Comparison of ENCODE assay signal across 39 mouse cellular contexts in the genomic region with DNA sequence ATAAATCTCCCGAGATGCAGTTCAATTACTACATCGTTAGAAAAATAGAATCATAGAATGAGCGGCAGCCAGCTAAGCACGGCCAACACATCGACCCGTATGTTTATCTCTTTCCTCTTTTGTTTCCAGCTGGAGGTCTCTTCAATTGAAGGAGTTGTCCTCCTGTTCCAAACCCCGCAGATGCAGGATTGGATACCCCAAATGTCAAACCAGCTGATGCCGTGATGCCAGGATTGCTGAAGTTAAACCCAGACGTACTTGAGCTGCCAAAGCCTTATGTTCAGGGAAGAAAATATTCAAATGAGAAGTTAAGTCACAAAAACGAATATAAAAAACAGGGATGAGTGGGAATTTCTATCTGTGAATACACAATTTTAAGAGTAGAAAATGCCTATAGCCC. TPM values are rescaled to one million over a fixed set of nuclear protein-coding genes. Genes with fewer than 3 reads are reported as not detected.
DNase-seq lines count a peak whose midpoint lies in the region; ATAC-seq and TF ChIP-seq lines count a peak whose summit lies in the region.
"Had no signal": no experiment of that assay in that cellular context is flagged by ENCODE, and none has a peak within 500 bp of the region (broad histone marks: within the 10 kb centered on the region; RNA-seq: fewer than 3 reads in every experiment).

No protein-coding gene starts in this region.

- peak; percentile 60 for DNase-seq in forebrain, embryonic 14.5 days (ENCODE audit: low spot score)
- peak; percentile 43 for DNase-seq in brain, adult 2 months (ENCODE audit: low read depth, low spot score)
- peak; percentile 68 to 73 for DNase-seq in layer of hippocampus, adult 2 months (ENCODE audit: low spot score in 2 of 2)
- peak; percentile 46 to 83 for DNase-seq in layer of hippocampus, postnatal 14 days (ENCODE audit: low spot score in 2 of 2)
- DNase-seq in cerebellum, adult 11-12 months: no peak
- no peak for DNase-seq in thymus, postnatal 10 days (ENCODE audit: low spot score in 2 of 2)
- DNase-seq: adrenal gland, adult 2 months; cerebellum, adult 18-20 months; cerebellum, postnatal 10 days; gastrocnemius, postnatal 14 days; heart, postnatal 4 days; kidney, postnatal 14 days; liver; lung, embryonic 14.5 days; lung, postnatal 14 days; right cerebral cortex, adult 18-20 months had no signal

- H3K4me1 ChIP-seq in forebrain, embryonic 14.5 days (ENCODE audit: control insufficient read depth, insufficient read depth, low read length): no peaks in the 10 kb centered on the region
- H3K4me1 ChIP-seq in forebrain, embryonic 12.5 days: no peaks in the 10 kb centered on the region
- 0 out of 2 replicates have a peak, but pooled peaks cover 3% of the 10 kb centered on the region for H3K4me1 ChIP-seq in intestine, embryonic 15.5 days (replicated peaks)
- H3K4me1 ChIP-seq: hindbrain, embryonic 13.5 days; liver, embryonic 15.5 days; midbrain, embryonic 10.5 days had no signal

- H3K9me3 ChIP-seq in forebrain, embryonic 14.5 days (replicated peaks; ENCODE audit: control insufficient read depth, low read length): no peaks in the 10 kb centered on the region
- H3K9me3 ChIP-seq in forebrain, embryonic 12.5 days: no peaks in the 10 kb centered on the region
- no peaks in the 10 kb centered on the region for H3K9me3 ChIP-seq in intestine, embryonic 15.5 days
- H3K9me3 ChIP-seq: hindbrain, embryonic 13.5 days; liver, embryonic 15.5 days; midbrain, embryonic 10.5 days had no signal

- 79% methylated on average over 10 of the region's 10 CpGs for WGBS in forebrain, embryonic 14.5 days
- 89% methylated on average over 10 of the region's 10 CpGs for WGBS in forebrain, embryonic 12.5 days
- 91% methylated on average over 10 of the region's 10 CpGs for WGBS in intestine, embryonic 15.5 days

- H3K4me2 ChIP-seq in forebrain, embryonic 14.5 days (ENCODE audit: low read length): no peak overlapping the region
- no peak overlapping the region for H3K4me2 ChIP-seq in forebrain, embryonic 12.5 days
- no peak overlapping the region for H3K4me2 ChIP-seq in intestine, embryonic 15.5 days (replicated peaks)
- H3K4me2 ChIP-seq: heart, embryonic 11.5 days; hindbrain, embryonic 13.5 days; liver, embryonic 15.5 days; lung, embryonic 14.5 days had no signal

- no peak overlapping the region for H3K27ac ChIP-seq in forebrain, embryonic 14.5 days (ENCODE audit: low read depth, low read length)
- H3K27ac ChIP-seq in forebrain, embryonic 12.5 days: no peak overlapping the region
- no peak overlapping the region for H3K27ac ChIP-seq in layer of hippocampus, adult 2 months
- no peak overlapping the region for H3K27ac ChIP-seq in intestine, embryonic 15.5 days
- H3K27ac ChIP-seq: hindbrain, embryonic 13.5 days; liver, embryonic 15.5 days; midbrain, embryonic 10.5 days had no signal

- no peak overlapping the region for H3K9ac ChIP-seq in forebrain, embryonic 14.5 days (ENCODE audit: low read length)
- H3K9ac ChIP-seq in forebrain, embryonic 12.5 days: no peak overlapping the region
- no peak overlapping the region for H3K9ac ChIP-seq in intestine, embryonic 15.5 days
- H3K9ac ChIP-seq: hindbrain, embryonic 13.5 days; liver, embryonic 15.5 days; lung, embryonic 14.5 days had no signal

- no peak overlapping the region for H3K4me3 ChIP-seq in forebrain, embryonic 14.5 days (ENCODE audit: low read depth, low read length)
- H3K4me3 ChIP-seq in forebrain, embryonic 12.5 days (replicated peaks): no peak overlapping the region
- no peak overlapping the region for H3K4me3 ChIP-seq in layer of hippocampus, adult 2 months
- no peak overlapping the region for H3K4me3 ChIP-seq in intestine, embryonic 15.5 days (replicated peaks)
- H3K4me3 ChIP-seq: erythroblast, embryonic 14.5 days; hindbrain, embryonic 13.5 days; liver, embryonic 15.5 days; midbrain, embryonic 10.5 days had no signal

- peak; percentile 52; the same call in 1 of the 2 replicates for ATAC-seq in forebrain, embryonic 14.5 days
- no peak for ATAC-seq in forebrain, embryonic 12.5 days (ENCODE audit: low FRiP score)
- no peak for ATAC-seq in intestine, embryonic 15.5 days
- ATAC-seq: activated CD4-positive, CD25-positive, alpha-beta regulatory T cell, adult 4 months; intestine, postnatal 0 days; midbrain, embryonic 16.5 days had no signal

- H3K36me3 ChIP-seq in forebrain, embryonic 14.5 days (ENCODE audit: control insufficient read depth, insufficient read depth, low read length): peaks cover 39% of the 10 kb centered on the region
- H3K36me3 ChIP-seq in forebrain, embryonic 12.5 days (replicated peaks): peaks cover 32% of the 10 kb centered on the region
- H3K36me3 ChIP-seq in intestine, embryonic 15.5 days: no peaks in the 10 kb centered on the region

- TF ChIP-seq CTCF in layer of hippocampus, adult 2 months (conservative IDR thresholded peaks at IDR 0.05): no peak

- no peaks in the 10 kb centered on the region for H3K27me3 ChIP-seq in forebrain, embryonic 14.5 days (replicated peaks; ENCODE audit: control insufficient read depth, insufficient read depth, low read length)
- H3K27me3 ChIP-seq in forebrain, embryonic 12.5 days: no peaks in the 10 kb centered on the region
- no peaks in the 10 kb centered on the region for H3K27me3 ChIP-seq in intestine, embryonic 15.5 days (replicated peaks)
- H3K27me3 ChIP-seq: CH12.LX; hindbrain, embryonic 13.5 days; liver, embryonic 15.5 days had no signal

RNA-seq across cellular contexts. Expression of gene Atp8a2, which starts 22.9 kb away (rescaled TPM):
- polyA plus RNA-seq in forebrain, embryonic 14.5 days (2014; fragmentation: Nextera tagmentation; extraction: Ambion mirVana): 13.0 and 22.7 TPM in 2 replicates
- polyA plus RNA-seq in forebrain, embryonic 12.5 days (2016; fragmentation: Nextera tagmentation; extraction: Ambion mirVana): 13.3 and 14.1 TPM in 2 replicates
- total RNA-seq in layer of hippocampus, adult 2 months (2021): 10 to 100 TPM; 45.3 to 46.9 TPM
- 10 to 100 TPM; 51.4 to 61.8 TPM for total RNA-seq in layer of hippocampus, postnatal 14 days (2021)
- polyA plus RNA-seq in intestine, embryonic 15.5 days (2015; fragmentation: Nextera tagmentation; extraction: Ambion mirVana): 7.0 and 9.2 TPM in 2 replicates

RNA-seq across cellular contexts. Expression of gene Nupl1, which starts 31.3 kb away (rescaled TPM):
- polyA plus RNA-seq in forebrain, embryonic 14.5 days (2014; fragmentation: Nextera tagmentation; extraction: Ambion mirVana): not detected in 2 replicates
- polyA plus RNA-seq in forebrain, embryonic 12.5 days (2016; fragmentation: Nextera tagmentation; extraction: Ambion mirVana): 0.06 TPM in 1 of 2 replicates, not detected in the other
- under 1 TPM in 1 of 2 experiments, not detected in 1; 0.23 TPM for total RNA-seq in layer of hippocampus, adult 2 months (2021)
- total RNA-seq in layer of hippocampus, postnatal 14 days (2021): not detected
- polyA plus RNA-seq in intestine, embryonic 15.5 days (2015; fragmentation: Nextera tagmentation; extraction: Ambion mirVana): 0.05 and 0.16 TPM in 2 replicates
- total RNA-seq: adrenal gland, adult 2 months; adrenal gland, postnatal 4 days; CH12.LX; common myeloid progenitor, adult 5-6 weeks; ES-E14; granulocyte monocyte progenitor cell, adult 5-6 weeks; heart, postnatal 4 days; neutrophil, adult 5-6 weeks had no signal
- polyA plus RNA-seq: adrenal gland, adult 2 months; C2C12; embryonic facial prominence, embryonic 14.5 days; erythroblast, embryonic 14.5 days; heart, embryonic 11.5 days; heart, embryonic 16.5 days; intestine, postnatal 0 days; kidney, embryonic 14.5 days; limb, embryonic 11.5 days; lung, embryonic 14.5 days; midbrain, embryonic 10.5 days; neural tube, embryonic 11.5 days; thymus, postnatal 0 days had no signal

RNA-seq across cellular contexts. Expression of gene Gm49336, which starts 31.4 kb away (rescaled TPM):
- polyA plus RNA-seq in forebrain, embryonic 14.5 days (2014; fragmentation: Nextera tagmentation; extraction: Ambion mirVana): 61.0 and 71.8 TPM in 2 replicates
- polyA plus RNA-seq in forebrain, embryonic 12.5 days (2016; fragmentation: Nextera tagmentation; extraction: Ambion mirVana): 72.1 and 77.1 TPM in 2 replicates
- 10 to 100 TPM; 70.8 to 73.8 TPM for total RNA-seq in layer of hippocampus, adult 2 months (2021)
- 10 to 100 TPM; 82.2 to 86.4 TPM for total RNA-seq in layer of hippocampus, postnatal 14 days (2021)
- polyA plus RNA-seq in intestine, embryonic 15.5 days (2015; fragmentation: Nextera tagmentation; extraction: Ambion mirVana): 42.2 and 47.8 TPM in 2 replicates

RNA-seq across cellular contexts. Expression of gene Mtmr6, which starts 45.1 kb away (rescaled TPM):
- 68.2 and 74.9 TPM in 2 replicates for polyA plus RNA-seq in forebrain, embryonic 14.5 days (2014; fragmentation: Nextera tagmentation; extraction: Ambion mirVana)
- polyA plus RNA-seq in forebrain, embryonic 12.5 days (2016; fragmentation: Nextera tagmentation; extraction: Ambion mirVana): 54.1 and 60.7 TPM in 2 replicates
- total RNA-seq in layer of hippocampus, adult 2 months (2021): 100 to 1,000 TPM; 103 to 105 TPM
- total RNA-seq in layer of hippocampus, postnatal 14 days (2021): 100 to 1,000 TPM; 102 to 106 TPM
- polyA plus RNA-seq in intestine, embryonic 15.5 days (2015; fragmentation: Nextera tagmentation; extraction: Ambion mirVana): 26.3 and 27.8 TPM in 2 replicates

Comparison
In these comparisons a context has a peak if more than half of its experiments do, and no peak if none do; other contexts are left out.
1. DNase-seq: peak in forebrain, embryonic 14.5 days (single experiment), brain, adult 2 months (single experiment), layer of hippocampus, adult 2 months (2 of 2) and layer of hippocampus, postnatal 14 days (2 of 2); none in cerebellum, adult 11-12 months (single experiment) and thymus, postnatal 10 days (0 of 2).